Mouse (Mus musculus) adrenal gland, postnatal 0 days (tissue): Measurements from ENCODE around the gene D230025D16Rik. TPM values are rescaled to one million over a fixed set of nuclear protein-coding genes. Genes with fewer than 3 reads are reported as not detected.

Experiments used
- polyA plus RNA-seq: library from polyadenylated mRNA; unstranded; fragments of >200 nt; fragmentation: Nextera tagmentation; extraction: Ambion mirVana; gene quantifications from 2 replicates; pipeline ENCODE4 v1.2.1, GENCODE M21; 2015

The D230025D16Rik gene
- polyA plus RNA-seq: 15.0 and 24.6 TPM in 2 replicates

GRCm38 (mm10) chr8:105224413-105225271 lies at the start of gene D230025D16Rik:
Gene D230025D16Rik (plus strand): TSS chr8:105225145.

GRCm38 (mm10) chr8:105254966-105255350 lies 30.0 kb downstream of the D230025D16Rik start, which contains the start of gene B3gnt9:
Gene B3gnt9 (minus strand): TSS chr8:105255153.

GRCm38 (mm10) chr8:105264024-105264982 lies 39.4 kb downstream of the D230025D16Rik start, which contains the start of the genes Tradd and Fbxl8:
Gene Tradd (minus strand): TSS chr8:105264609.
Gene Fbxl8 (plus strand): TSS chr8:105264648.

GRCm38 (mm10) chr8:105269461-105269947 lies 44.6 kb downstream of the D230025D16Rik start, which contains the start of gene Hsf4:
Gene Hsf4 (plus strand): TSS chr8:105269801.

GRCm38 (mm10) chr8:105275840-105276239 lies 50.9 kb downstream of the D230025D16Rik start, which contains the start of gene Nol3:
Gene Nol3 (plus strand): TSS chr8:105276140.

GRCm38 (mm10) chr8:105289805-105290460 lies 65.0 kb downstream of the D230025D16Rik start, which contains the start of gene 4931428F04Rik:
Gene 4931428F04Rik (minus strand): TSS chr8:105289864.

GRCm38 (mm10) chr8:105295895-105296573 lies 71.1 kb downstream of the D230025D16Rik start, which contains the start of gene Exoc3l:
Gene Exoc3l (minus strand): TSS chr8:105296101.

GRCm38 (mm10) chr8:105297511-105298192 lies 72.7 kb downstream of the D230025D16Rik start, which contains the start of gene E2f4:
Gene E2f4 (plus strand): TSS chr8:105297663.

Other genes with a start within 250 kb of the D230025D16Rik start
- not detected in 2 replicates for gene Ces2h, start 224.3 kb upstream of the D230025D16Rik start, polyA plus RNA-seq
- 1.4 and 1.5 TPM in 2 replicates for gene Ces3a, start 176.5 kb upstream of the D230025D16Rik start, polyA plus RNA-seq
- gene Ces3b, start 141.4 kb upstream of the D230025D16Rik start, polyA plus RNA-seq: not detected in 2 replicates
- gene Ces4a, start 93.3 kb upstream of the D230025D16Rik start, polyA plus RNA-seq: not detected in 2 replicates
- 46.7 and 52.1 TPM in 2 replicates for gene Cbfb, start 54.5 kb upstream of the D230025D16Rik start, polyA plus RNA-seq
- gene B3gnt9, start 30.0 kb downstream of the D230025D16Rik start, polyA plus RNA-seq: 18.4 and 28.4 TPM in 2 replicates
- gene Tradd, start 39.5 kb downstream of the D230025D16Rik start, polyA plus RNA-seq: 26.7 and 34.2 TPM in 2 replicates
- 1.5 and 2.9 TPM in 2 replicates for gene Fbxl8, start 39.5 kb downstream of the D230025D16Rik start, polyA plus RNA-seq
- 0.16 and 0.23 TPM in 2 replicates for gene Hsf4, start 44.7 kb downstream of the D230025D16Rik start, polyA plus RNA-seq
- 1.3 and 3.5 TPM in 2 replicates for gene Nol3, start 51.0 kb downstream of the D230025D16Rik start, polyA plus RNA-seq
- gene 4931428F04Rik, start 64.7 kb downstream of the D230025D16Rik start, polyA plus RNA-seq: 4.5 and 7.9 TPM in 2 replicates
- gene Exoc3l, start 71.0 kb downstream of the D230025D16Rik start, polyA plus RNA-seq: 6.5 and 16.8 TPM in 2 replicates
- gene E2f4, start 72.5 kb downstream of the D230025D16Rik start, polyA plus RNA-seq: 37.7 and 47.4 TPM in 2 replicates
- gene Elmo3, start 80.5 kb downstream of the D230025D16Rik start, polyA plus RNA-seq: 4.0 and 8.4 TPM in 2 replicates
- 5.5 and 9.6 TPM in 2 replicates for gene Lrrc29, start 101.1 kb downstream of the D230025D16Rik start, polyA plus RNA-seq
- 154 and 181 TPM in 2 replicates for gene Tmem208, start 101.2 kb downstream of the D230025D16Rik start, polyA plus RNA-seq
- 1.1 and 1.2 TPM in 2 replicates for gene Fhod1, start 122.8 kb downstream of the D230025D16Rik start, polyA plus RNA-seq
- 0.87 and 0.96 TPM in 2 replicates for gene Slc9a5, start 123.7 kb downstream of the D230025D16Rik start, polyA plus RNA-seq
- 0.07 and 0.09 TPM in 2 replicates for gene Plekhg4, start 148.1 kb downstream of the D230025D16Rik start, polyA plus RNA-seq
- gene Kctd19, start 188.4 kb downstream of the D230025D16Rik start, polyA plus RNA-seq: 0.09 and 0.12 TPM in 2 replicates
- 1.5 and 2.0 TPM in 2 replicates for gene Lrrc36, start 188.4 kb downstream of the D230025D16Rik start, polyA plus RNA-seq
- gene Tppp3, start 246.4 kb downstream of the D230025D16Rik start, polyA plus RNA-seq: 223 and 469 TPM in 2 replicates